Mouse (Mus musculus): Measurements from ENCODE around the gene Dlg2. TPM values are rescaled to one million over a fixed set of nuclear protein-coding genes. Genes with fewer than 3 reads are reported as not detected.

Dlg2 gene
- polyA plus RNA-seq, 1 experiment from 2014 or later, result 1.4 TPM

DNA sequence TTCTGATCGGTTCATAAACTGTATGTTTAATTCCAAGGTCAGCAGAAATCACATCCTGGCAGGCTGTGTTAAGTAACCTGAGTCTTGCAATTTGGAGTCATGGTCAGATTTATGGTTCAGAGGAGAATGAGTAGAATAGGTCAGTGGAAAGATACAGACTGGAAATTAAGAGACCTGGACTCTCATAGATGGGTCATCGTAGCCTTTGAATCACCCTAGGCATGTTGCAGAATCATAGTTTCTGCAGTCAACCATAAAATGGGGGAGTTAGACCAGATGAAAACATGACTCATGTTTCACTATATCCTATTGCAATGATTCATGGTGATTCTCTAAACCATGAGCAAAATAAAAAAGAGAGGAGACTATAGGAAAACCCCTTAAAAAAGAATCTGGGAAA is 1213.4 kb downstream of the Dlg2 start:
- Histone ChIP-seq H3K4me3 (replicated peaks) (no peak overlapping the region), H3K4me2 (no peak overlapping the region), H3K4me1 (no peaks in the 10 kb centered on the region), H3K27me3 (no peaks in the 10 kb centered on the region), H3K27ac (no peak overlapping the region), H3K9ac (no peak overlapping the region), H3K36me3 (no peaks in the 10 kb centered on the region), H3K9me3 (replicated peaks) (no peaks in the 10 kb centered on the region)
- 22% methylated on average over 2 of the region's 2 CpGs for WGBS
- ATAC-seq (replicated peaks; ENCODE audit: low FRiP score), result peak; percentile 89

DNA sequence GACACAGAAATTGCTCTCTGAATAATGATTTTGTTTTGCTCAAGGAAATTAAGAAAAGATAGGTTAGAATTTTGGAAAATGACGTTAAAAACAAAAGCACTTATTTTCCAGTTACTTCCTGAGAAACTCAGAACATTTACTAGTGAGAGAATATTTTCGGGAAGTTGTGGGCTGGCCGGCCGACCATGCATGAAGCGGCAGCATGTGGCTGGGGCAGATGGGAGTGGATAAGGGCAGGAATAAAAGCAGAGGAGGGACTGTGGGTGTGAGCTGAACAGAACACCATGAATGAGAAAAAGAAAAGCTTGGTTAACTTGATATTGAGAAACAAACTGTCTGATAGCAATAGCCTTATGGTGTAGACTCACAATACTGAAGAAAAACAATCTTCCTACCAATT is 1233.4 kb downstream of the Dlg2 start:
- no peak; the same call in 1 of the 2 replicates for ATAC-seq (replicated peaks; ENCODE audit: low FRiP score)
- Histone ChIP-seq H3K27me3 (no peaks in the 10 kb centered on the region), H3K4me1 (no peaks in the 10 kb centered on the region), H3K36me3 (no peaks in the 10 kb centered on the region), H3K4me3 (replicated peaks) (no peak overlapping the region), H3K4me2 (no peak overlapping the region), H3K27ac (no peak overlapping the region), H3K9ac (no peak overlapping the region), H3K9me3 (replicated peaks) (no peaks in the 10 kb centered on the region)
- 56% methylated on average over 5 of the region's 5 CpGs for WGBS

DNA sequence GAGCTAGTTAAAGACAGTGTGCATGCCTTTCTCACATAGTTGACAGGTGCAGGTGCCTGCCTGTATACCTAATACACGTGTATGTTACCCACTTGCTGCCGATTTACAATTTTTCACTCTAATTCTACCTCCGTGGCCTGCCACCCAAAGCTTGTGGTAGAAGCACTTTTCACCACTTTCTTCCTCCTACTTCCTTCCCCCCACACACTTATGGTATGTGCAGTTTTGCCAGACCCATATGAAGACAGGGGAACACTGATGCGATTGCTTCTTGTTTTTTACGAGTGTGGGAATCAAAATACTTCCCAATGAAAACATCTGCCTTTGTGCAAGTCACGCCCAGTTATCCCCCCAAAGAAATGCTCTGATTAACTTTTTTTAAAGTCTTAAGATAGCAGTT is 1234.7 kb downstream of the Dlg2 start:
- ATAC-seq (replicated peaks; ENCODE audit: low FRiP score), result no peak

DNA sequence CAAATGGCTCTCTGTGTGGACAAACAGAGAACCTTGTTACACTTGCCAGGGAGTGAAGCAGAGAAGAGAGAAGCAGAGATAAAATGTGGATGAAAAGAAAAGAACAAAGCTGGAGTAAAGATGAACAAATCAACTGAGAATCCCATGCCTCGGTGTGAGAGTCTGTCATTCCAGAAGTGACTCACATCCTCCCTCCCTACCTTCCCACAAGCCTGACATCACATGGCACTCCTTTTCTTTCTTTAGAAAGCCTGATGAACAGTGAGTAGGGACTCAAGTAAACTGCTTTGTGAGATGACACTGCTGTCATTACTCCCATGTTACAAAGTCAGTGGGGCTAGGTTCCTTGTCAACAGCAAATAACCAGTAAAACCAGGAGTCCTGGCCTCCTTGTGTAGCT is 1239.3 kb downstream of the Dlg2 start:
- Histone ChIP-seq H3K27me3 (no peaks in the 10 kb centered on the region), H3K9me3 (replicated peaks) (no peaks in the 10 kb centered on the region), H3K4me2 (no peak overlapping the region), H3K4me3 (replicated peaks) (no peak overlapping the region), H3K36me3 (no peaks in the 10 kb centered on the region), H3K27ac (no peak overlapping the region), H3K9ac (no peak overlapping the region), H3K4me1 (no peaks in the 10 kb centered on the region)
- WGBS, result 88% methylated on average over 1 of the region's 1 CpGs
- ATAC-seq (replicated peaks; ENCODE audit: low FRiP score), result no peak

More for the DNA sequence above, 1234.7 kb downstream of the Dlg2 start:
- Histone ChIP-seq H3K27ac (no peak overlapping the region), H3K27me3 (no peaks in the 10 kb centered on the region), H3K9ac (no peak overlapping the region), H3K36me3 (no peaks in the 10 kb centered on the region), H3K4me1 (no peaks in the 10 kb centered on the region), H3K9me3 (replicated peaks) (no peaks in the 10 kb centered on the region), H3K4me2 (no peak overlapping the region), H3K4me3 (replicated peaks) (no peak overlapping the region)
- 74% methylated on average over 6 of the region's 6 CpGs for WGBS

DNA sequence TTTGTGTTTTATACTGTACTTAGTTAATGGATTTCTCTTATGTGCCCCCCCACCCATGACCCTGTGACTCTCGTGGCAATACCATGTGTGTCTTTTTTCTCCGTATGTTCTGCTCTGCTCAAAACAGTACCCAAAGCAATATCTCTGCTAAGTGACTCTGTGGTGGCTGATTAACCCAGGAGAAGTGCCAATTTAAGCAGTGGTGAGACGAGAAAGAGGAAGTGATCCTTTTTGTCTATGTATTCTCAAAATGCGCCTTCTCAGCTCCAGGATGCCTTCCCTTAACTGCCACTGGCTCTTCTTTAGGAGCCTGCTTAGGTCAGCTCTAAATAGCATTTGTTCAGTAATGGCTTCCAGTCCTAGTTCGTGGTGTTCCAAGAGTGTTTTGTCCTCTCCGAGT is 1240.2 kb downstream of the Dlg2 start:
- no peak overlapping the region for H3K27ac ChIP-seq
- no peaks in the 10 kb centered on the region for H3K9me3 ChIP-seq (replicated peaks)
- ATAC-seq (replicated peaks; ENCODE audit: low FRiP score), result no peak
- no peak overlapping the region for H3K4me2 ChIP-seq
- 78% methylated on average over 6 of the region's 6 CpGs for WGBS
- no peak overlapping the region for H3K4me3 ChIP-seq (replicated peaks)
- no peaks in the 10 kb centered on the region for H3K27me3 ChIP-seq
- no peak overlapping the region for H3K9ac ChIP-seq
- H3K4me1 ChIP-seq, result no peaks in the 10 kb centered on the region
- no peaks in the 10 kb centered on the region for H3K36me3 ChIP-seq

DNA sequence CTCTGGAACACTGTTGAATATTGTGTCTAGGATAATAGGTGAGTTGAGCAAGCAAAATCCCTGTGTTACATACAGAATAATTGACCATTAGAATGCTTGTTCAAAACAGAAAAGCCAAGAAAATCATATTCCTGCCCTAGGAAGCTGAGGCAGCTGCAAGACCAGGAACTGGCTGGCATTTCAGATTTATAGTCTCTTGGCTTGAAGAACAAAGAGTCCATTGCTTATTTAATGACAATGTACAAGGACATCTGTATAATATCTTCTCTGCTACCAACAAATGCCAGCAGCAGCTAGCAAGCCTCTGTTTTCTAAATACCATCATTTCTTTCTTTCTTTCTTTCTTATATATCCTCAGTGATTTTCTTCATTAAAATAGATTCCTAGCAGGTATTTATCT is 1243.8 kb downstream of the Dlg2 start:
- Histone ChIP-seq H3K27ac (no peak overlapping the region), H3K9me3 (replicated peaks) (no peaks in the 10 kb centered on the region), H3K4me1 (no peaks in the 10 kb centered on the region), H3K27me3 (no peaks in the 10 kb centered on the region), H3K4me3 (replicated peaks) (no peak overlapping the region), H3K4me2 (no peak overlapping the region), H3K9ac (no peak overlapping the region), H3K36me3 (no peaks in the 10 kb centered on the region)
- no peak for ATAC-seq (replicated peaks; ENCODE audit: low FRiP score)

DNA sequence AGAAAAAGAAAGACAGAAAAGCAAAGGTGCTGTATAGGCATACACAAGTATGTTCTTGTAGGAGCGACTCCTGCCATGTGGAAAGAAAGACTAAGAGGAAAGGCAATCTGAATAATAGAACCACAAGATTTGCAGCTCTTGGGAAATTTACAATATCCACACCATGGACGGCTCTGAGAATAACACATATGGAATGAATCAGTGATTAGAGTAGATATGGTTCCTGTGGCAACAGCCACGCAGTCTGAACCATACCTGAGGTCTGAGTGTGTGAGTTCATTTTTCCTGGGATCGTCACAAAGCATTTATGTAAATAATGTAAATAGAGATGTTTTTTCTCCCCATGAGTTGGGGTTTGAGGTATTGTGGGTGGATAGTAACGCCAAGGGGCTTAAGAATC is 1247.9 kb downstream of the Dlg2 start:
- H3K4me2 ChIP-seq, result no peak overlapping the region
- no peak for ATAC-seq (replicated peaks; ENCODE audit: low FRiP score)
- no peaks in the 10 kb centered on the region for H3K36me3 ChIP-seq
- H3K27me3 ChIP-seq, result no peaks in the 10 kb centered on the region
- no peaks in the 10 kb centered on the region for H3K4me1 ChIP-seq
- H3K9me3 ChIP-seq (replicated peaks), result no peaks in the 10 kb centered on the region
- no peak overlapping the region for H3K27ac ChIP-seq
- H3K4me3 ChIP-seq (replicated peaks), result no peak overlapping the region
- WGBS, result 77% methylated on average over 5 of the region's 5 CpGs
- no peak overlapping the region for H3K9ac ChIP-seq

DNA sequence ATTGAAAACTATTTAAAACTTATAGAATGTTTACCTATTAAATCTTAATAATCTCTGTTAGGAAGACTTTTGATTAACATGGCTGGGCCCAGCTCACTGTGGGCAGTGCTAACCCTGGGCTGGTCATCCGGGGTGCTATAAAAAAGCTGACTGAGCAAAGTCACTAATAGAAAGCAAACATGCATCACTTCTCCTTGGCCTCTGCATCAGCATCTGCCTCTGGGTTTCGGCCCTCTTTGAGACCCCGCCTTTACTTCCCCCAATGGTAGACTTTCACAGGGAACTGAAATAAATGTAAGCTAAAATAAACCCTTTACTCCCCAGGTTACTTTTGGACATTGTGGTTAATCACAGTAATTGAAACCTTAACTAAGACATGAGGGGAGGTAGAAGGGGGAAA is 1264.3 kb downstream of the Dlg2 start:
- Histone ChIP-seq H3K9me3 (replicated peaks) (no peaks in the 10 kb centered on the region), H3K4me3 (replicated peaks) (no peak overlapping the region), H3K27ac (no peak overlapping the region), H3K4me2 (no peak overlapping the region), H3K36me3 (no peaks in the 10 kb centered on the region), H3K4me1 (no peaks in the 10 kb centered on the region), H3K9ac (no peak overlapping the region), H3K27me3 (no peaks in the 10 kb centered on the region)
- WGBS, result 82% methylated on average over 3 of the region's 3 CpGs
- ATAC-seq (replicated peaks; ENCODE audit: low FRiP score), result no peak

DNA sequence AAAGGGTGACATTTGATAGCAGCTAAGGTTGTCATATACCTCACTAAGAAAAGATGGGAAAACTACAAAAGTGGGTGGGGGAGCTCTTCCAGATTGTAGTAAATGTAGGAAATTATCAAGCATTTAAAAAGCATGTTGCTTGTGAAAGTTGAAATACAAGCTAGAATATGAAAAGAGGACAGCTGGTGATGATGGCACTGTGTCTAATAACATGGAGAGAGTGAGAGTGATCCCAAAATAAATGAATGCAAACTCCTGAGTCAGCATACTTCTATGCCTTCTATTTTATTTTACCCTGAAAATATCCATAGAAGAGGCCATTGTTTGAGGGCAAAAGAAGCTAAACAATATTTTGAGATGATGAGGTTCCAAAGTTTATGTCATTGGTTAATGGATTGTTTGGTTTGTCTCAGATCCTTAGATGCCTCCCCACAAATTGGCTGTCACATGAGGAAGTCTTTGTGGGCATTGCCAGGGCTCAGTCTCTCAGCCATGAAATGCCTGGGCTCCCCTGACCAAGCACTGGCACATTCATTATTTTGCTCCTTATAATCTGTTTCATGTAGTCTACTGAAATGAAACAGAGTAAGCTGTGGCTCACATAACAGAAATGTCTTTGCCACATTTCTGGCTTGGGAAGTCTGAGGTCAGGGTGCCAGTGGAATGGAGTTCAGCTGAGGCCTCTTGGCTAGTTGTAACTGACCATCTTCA is 1276.8 kb downstream of the Dlg2 start:
- H3K27ac ChIP-seq, result no peak overlapping the region
- H3K4me1 ChIP-seq, result no peaks in the 10 kb centered on the region
- H3K9ac ChIP-seq, result no peak overlapping the region
- no peak overlapping the region for H3K4me3 ChIP-seq (replicated peaks)
- H3K27me3 ChIP-seq, result no peaks in the 10 kb centered on the region
- H3K4me2 ChIP-seq, result no peak overlapping the region
- H3K36me3 ChIP-seq, result no peaks in the 10 kb centered on the region
- H3K9me3 ChIP-seq (replicated peaks), result no peaks in the 10 kb centered on the region
- no peak for ATAC-seq (replicated peaks; ENCODE audit: low FRiP score)

DNA sequence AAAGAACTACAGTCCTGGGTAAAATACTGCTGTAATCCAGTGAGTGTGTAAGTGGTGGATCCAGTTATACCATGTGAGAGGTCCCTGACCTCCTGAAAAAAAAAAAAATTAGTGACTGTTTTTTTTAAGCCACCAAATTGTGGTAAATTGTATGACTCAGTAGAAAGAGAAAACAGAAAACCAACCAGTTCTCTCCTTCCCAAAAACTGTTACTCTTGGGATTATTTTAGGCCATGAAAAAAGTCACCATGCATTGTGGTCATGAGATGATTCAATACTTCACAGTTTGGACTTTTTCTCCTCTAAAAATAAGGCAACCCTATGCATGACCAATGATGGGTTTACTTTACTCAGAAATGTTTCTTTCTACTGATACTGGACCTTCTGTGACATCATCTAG is 1291.2 kb downstream of the Dlg2 start:
- Histone ChIP-seq H3K36me3 (no peaks in the 10 kb centered on the region), H3K4me3 (replicated peaks) (no peak overlapping the region), H3K27ac (no peak overlapping the region), H3K4me1 (no peaks in the 10 kb centered on the region), H3K27me3 (no peaks in the 10 kb centered on the region), H3K4me2 (no peak overlapping the region), H3K9ac (no peak overlapping the region), H3K9me3 (replicated peaks) (no peaks in the 10 kb centered on the region)
- ATAC-seq (replicated peaks; ENCODE audit: low FRiP score), result no peak

DNA sequence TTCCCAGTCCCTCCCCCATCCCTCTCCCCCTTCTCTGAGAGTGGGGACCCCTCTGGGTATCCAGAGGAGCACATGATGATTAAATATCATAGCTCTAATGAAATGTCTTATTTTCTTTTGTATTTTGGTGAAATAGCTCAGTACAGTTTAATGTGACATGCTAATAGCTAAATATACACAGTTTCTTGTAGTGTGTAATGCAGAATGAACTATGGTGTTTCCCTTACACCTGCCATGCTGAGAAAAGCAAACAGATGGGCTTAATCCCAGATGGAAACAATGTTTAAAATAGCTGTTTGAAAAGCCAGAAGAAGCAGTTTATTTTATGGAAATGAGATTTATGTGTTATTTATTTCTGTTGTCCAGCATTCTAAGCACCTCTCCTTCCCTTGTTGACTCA is 1302.2 kb downstream of the Dlg2 start:
- ATAC-seq (replicated peaks; ENCODE audit: low FRiP score), result no peak
- H3K36me3 ChIP-seq, result no peaks in the 10 kb centered on the region

DNA sequence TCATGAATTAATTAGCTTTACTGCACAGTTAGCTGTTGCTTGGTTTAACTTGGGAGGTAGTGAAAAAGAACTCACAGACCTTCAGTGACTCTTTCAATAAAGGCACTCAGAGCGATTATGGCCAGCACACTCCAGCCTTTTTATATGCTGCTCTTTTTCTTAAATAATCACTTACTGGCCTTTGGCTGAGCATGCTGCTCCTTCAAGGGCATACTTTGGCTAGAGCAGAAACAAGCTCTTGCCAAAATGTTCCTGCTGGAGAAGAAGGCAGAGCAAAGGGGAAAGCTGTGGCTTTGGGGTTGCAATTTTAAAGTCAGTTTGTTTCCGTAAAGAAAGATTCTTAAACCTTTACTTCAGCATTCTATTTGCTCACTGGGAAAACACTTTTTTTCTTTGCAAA is 1308.1 kb downstream of the Dlg2 start:
- ATAC-seq (replicated peaks; ENCODE audit: low FRiP score), result no peak
- 75% methylated on average over 2 of the region's 2 CpGs for WGBS
- no peaks in the 10 kb centered on the region for H3K4me1 ChIP-seq
- no peaks in the 10 kb centered on the region for H3K9me3 ChIP-seq (replicated peaks)
- H3K27ac ChIP-seq, result no peak overlapping the region
- no peak overlapping the region for H3K4me3 ChIP-seq (replicated peaks)
- no peaks in the 10 kb centered on the region for H3K27me3 ChIP-seq
- no peak overlapping the region for H3K9ac ChIP-seq
- no peak overlapping the region for H3K4me2 ChIP-seq
- no peaks in the 10 kb centered on the region for H3K36me3 ChIP-seq

More for the DNA sequence above, 1302.2 kb downstream of the Dlg2 start:
- Histone ChIP-seq H3K4me3 (replicated peaks) (no peak overlapping the region), H3K4me1 (no peaks in the 10 kb centered on the region), H3K27me3 (no peaks in the 10 kb centered on the region), H3K4me2 (no peak overlapping the region), H3K9ac (no peak overlapping the region), H3K27ac (no peak overlapping the region), H3K9me3 (replicated peaks) (no peaks in the 10 kb centered on the region)

DNA sequence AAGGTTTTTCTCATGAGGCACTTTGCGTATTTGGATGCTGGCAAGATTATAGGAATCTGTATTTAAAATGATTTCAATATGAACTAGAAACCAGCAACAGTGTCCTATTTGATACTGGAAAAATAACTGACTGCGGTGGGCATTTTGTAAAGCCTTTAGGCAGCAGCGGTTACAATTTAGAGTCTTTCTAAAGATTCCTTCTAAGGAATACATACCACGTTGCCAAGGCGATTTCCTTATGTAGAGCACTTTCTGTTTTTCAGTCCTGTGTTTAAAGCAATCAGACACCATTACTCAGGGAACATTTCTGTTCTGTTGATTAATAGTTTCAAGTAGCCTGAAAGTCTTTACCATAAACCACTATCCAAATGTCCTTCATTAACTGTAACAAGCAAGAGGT is 1309.0 kb downstream of the Dlg2 start:
- no peak for ATAC-seq (replicated peaks; ENCODE audit: low FRiP score)
- Histone ChIP-seq H3K9ac (no peak overlapping the region), H3K4me3 (replicated peaks) (no peak overlapping the region), H3K27me3 (no peaks in the 10 kb centered on the region), H3K36me3 (no peaks in the 10 kb centered on the region), H3K9me3 (replicated peaks) (no peaks in the 10 kb centered on the region), H3K4me1 (no peaks in the 10 kb centered on the region), H3K4me2 (no peak overlapping the region), H3K27ac (no peak overlapping the region)
- 83% methylated on average over 5 of the region's 5 CpGs for WGBS

Data from kidney, embryonic 15.5 days (tissue).